Mouse (Mus musculus) gastrocnemius, postnatal 36 days (tissue): ENCODE data around the gene B3gat2. TPM values are rescaled to one million over a fixed set of nuclear protein-coding genes. Genes with fewer than 3 reads are reported as not detected.

Source experiments
- total RNA-seq, 2 experiments: library from RNA; stranded (reverse); gene quantifications; 2 replicates each; pipeline ENCODE4 v1.2.3; 2021

The B3gat2 gene
- total RNA-seq, 2 experiments from 2014 or later: not detected

Other genes with a start within 250 kb of the B3gat2 start
- gene Smap1, start 160.6 kb downstream of the B3gat2 start, total RNA-seq: 10 to 100 TPM; 27.5 to 30.0 TPM
- gene Sdhaf4, start 243.9 kb downstream of the B3gat2 start, total RNA-seq: 10 to 100 TPM; 36.4 to 45.0 TPM